Mouse (Mus musculus) adrenal gland, postnatal 10 days (tissue): ENCODE data around the gene Vmn2r34. TPM values are rescaled to one million over a fixed set of nuclear protein-coding genes. Genes with fewer than 3 reads are reported as not detected.
"Not testable (repeated sequence)": the region's sequence is repeated elsewhere in the genome, so short reads cannot be mapped to it uniquely, and the experiment has no call there.

Experiments
- DNase-seq: peaks from one replicate; pipeline ENCODE4 v3.0.0; 2021; ENCODE audit warnings: mixed read lengths
- long read RNA-seq, 2 experiments: library from polyadenylated mRNA; stranded (forward); transcript quantifications; one replicate each; pipeline ENCODE4 v2.0.0; 2021
- total RNA-seq, 2 experiments: library from RNA; stranded (reverse); gene quantifications; 2 replicates each; pipeline ENCODE4 v1.2.3; 2021

Gene Vmn2r34
- not detected for total RNA-seq
- long read RNA-seq, experiment 1: 0 reads
- long read RNA-seq, experiment 2: 0 reads

DNA sequence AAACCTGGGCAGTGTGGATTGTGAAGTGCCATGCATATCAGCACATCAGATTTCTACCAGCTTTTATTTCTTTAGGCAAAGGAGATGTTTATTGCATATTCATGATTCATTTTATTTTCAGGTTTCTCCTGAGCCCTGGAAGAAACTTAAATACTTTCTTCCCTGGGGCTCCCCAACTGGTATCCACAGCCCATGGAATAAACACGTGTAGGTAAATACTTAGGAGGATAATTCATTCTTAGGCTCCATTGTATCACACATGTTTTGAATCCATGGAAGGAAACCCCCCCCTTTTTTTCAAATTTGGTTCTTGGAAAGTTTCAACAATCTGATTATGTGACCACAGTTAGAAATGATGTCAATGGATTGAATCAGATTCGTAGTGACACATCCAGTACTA, at the start of gene Vmn2r34:
TSS of gene Vmn2r34 (minus strand) at position 101 of the 400 bp plus-strand sequence.
- DNase-seq: not testable (repeated sequence)

DNA sequence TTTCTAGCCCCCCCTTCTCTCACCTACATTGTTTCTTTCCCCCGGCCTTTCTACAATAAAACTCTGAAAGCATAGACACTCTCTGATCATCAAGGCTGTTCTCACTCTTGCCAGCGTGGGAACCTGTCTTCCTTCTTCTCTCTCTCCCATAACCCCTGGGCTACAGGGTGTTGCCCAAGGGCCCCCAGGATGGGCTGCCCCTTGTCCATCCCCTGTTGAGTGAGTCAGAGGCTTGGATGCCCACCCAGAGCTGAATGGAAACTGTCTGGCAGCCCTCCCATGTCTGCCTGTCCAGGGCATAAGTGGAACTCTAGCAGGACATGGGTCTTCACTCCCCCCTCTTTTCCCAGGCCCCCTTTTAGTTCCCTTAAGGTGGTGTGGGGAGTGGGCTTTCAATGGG, 15.3 kb downstream of the Vmn2r34 start:
- DNase-seq: not testable (repeated sequence)

Other genes starting within 250 kb of the Vmn2r34 start
- gene Vmn2r32, start 209.5 kb downstream of the Vmn2r34 start, total RNA-seq: not detected
- not detected for gene Vmn2r33, start 122.7 kb downstream of the Vmn2r34 start, total RNA-seq
- not detected for gene Vmn2r35, start 130.4 kb upstream of the Vmn2r34 start, total RNA-seq
- gene Vmn2r36, start 213.0 kb upstream of the Vmn2r34 start, total RNA-seq: not detected